Mouse (Mus musculus) liver, postnatal 0 days (tissue): ENCODE results near the gene Crybb2.

ENCODE experiments used
- CTCF ChIP-seq: sonication (generic); IDR thresholded peaks from 2 replicates; pipeline ENCODE4 v1.5.1; 2016; ENCODE audit warnings: antibody characterized with exemption, low read depth
- EP300 ChIP-seq: IDR thresholded peaks from 2 replicates; pipeline ENCODE4 v1.6.1; 2016; ENCODE audit warnings: antibody characterized with exemption, low read depth, mild to moderate bottlenecking

DNA sequence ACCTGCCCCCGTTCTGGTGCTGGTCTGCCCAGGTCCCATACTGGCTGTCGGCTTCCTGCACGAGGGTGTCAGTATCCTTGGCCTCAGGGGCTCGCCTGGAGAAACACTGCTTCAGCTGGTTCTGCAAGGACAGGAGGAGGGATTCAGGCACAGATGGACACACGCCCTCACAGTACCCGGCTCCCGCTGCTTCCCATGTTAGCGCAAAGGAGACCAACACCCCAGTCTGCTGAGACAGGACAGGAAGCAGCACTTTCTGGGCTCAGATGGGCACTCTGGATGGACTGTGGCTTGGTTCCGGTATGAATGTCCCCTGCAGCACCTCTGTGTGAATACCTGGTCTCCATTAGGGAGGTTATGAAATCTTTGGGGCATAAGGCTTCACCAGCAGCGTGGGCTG lies 31.5 kb upstream of the Crybb2 start:
- no peak for TF ChIP-seq CTCF
- no peak for TF ChIP-seq EP300
